Mouse (Mus musculus) kidney, adult 2 months (tissue): Measurements from ENCODE around the gene Rbfox3.

Experiments
- CTCF ChIP-seq: fragments of 200-500 bp; conservative IDR thresholded peaks from 2 replicates; pipeline ENCODE4 v1.5.1; 2011; ENCODE audit warnings: low read depth, mild to moderate bottlenecking, control low read depth, low read length, moderate library complexity, mixed read lengths; ENCODE audit not compliant: insufficient read depth, insufficient read length
- POLR2A ChIP-seq: fragments of 200-500 bp; IDR thresholded peaks from one replicate; pipeline ENCODE4 v1.6.1; 2011; ENCODE audit warnings: low read depth, low read length, control low read depth

DNA sequence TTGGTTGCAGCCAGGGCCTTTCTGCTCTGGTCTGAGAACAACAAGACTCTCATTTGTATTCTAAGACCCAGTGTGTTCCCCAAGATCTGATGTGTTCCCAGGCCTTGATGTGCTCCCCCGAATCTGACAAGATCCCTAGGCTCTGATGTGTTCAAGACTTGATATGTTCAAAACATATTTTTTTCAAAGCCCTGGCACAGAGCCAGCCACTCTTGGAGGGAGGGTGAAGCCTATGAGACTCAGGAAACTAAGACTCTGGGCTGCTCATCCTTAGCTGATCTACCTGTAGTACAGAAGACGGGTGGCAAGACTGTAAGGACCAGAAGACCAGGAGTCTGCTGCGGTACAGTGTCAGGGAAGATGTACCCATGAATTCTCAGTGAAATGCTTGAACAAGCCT, 264.5 kb downstream of the Rbfox3 start:
- TF ChIP-seq CTCF = no peak
- TF ChIP-seq POLR2A = no peak
